Mouse (Mus musculus): ENCODE measurements around the gene Kctd19. TPM values are rescaled to one million over a fixed set of nuclear protein-coding genes. Genes with fewer than 3 reads are reported as not detected.

The Kctd19 gene
- polyA plus RNA-seq, 1 experiment = 187 TPM

DNA sequence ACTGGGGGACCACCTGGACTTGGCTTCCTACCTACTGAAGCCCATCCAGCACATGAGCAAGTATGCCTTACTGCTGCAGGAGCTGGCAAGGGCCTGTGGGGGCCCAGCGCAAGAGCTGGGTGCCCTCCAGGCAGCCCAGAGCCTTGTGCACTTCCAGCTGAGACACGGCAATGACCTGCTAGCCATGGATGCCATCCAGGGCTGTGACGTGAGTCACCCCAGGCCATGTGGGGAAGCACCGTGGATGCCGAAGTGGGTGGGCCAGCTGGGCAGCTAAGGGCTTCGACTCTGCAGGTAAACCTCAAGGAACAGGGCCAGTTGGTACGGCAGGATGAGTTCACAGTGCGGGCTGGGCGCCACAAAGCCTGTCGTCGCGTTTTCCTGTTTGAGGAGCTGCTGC lies 33.0 kb downstream of the Kctd19 start:
- Histone ChIP-seq H3K27me3 (ENCODE audit: control insufficient read depth, insufficient read depth, low read length) (no peaks in the 10 kb centered on the region), H3K27ac (ENCODE audit: control insufficient read depth, insufficient read depth, low read depth, low read length) (no peak overlapping the region), H3K36me3 (ENCODE audit: control insufficient read depth, insufficient read depth, low read length) (no peaks in the 10 kb centered on the region), H3K4me1 (ENCODE audit: control insufficient read depth, insufficient read depth, low read length) (peaks cover 3% of the 10 kb centered on the region; the same call in 1 of the 2 replicates), H3K4me3 (ENCODE audit: control insufficient read depth, low read depth, low read length) (no peak overlapping the region)
- TF ChIP-seq POLR2A (IDR thresholded peaks at IDR 0.05; ENCODE audit: control insufficient read depth, low read depth, low read length) = no peak
- TF ChIP-seq CTCF (IDR thresholded peaks at IDR 0.05; ENCODE audit: control insufficient read depth, insufficient read depth, insufficient replicate concordance, low read depth, low read length) = no peak

GRCm38 (mm10) chr8:105378673-105379072 lies 34.6 kb downstream of the Kctd19 start:
- no peak overlapping the region for H3K27ac ChIP-seq (ENCODE audit: control insufficient read depth, insufficient read depth, low read depth, low read length)
- TF ChIP-seq POLR2A (IDR thresholded peaks at IDR 0.05; ENCODE audit: control insufficient read depth, low read depth, low read length) (no peak), CTCF (IDR thresholded peaks at IDR 0.05; ENCODE audit: control insufficient read depth, insufficient read depth, insufficient replicate concordance, low read depth, low read length) (0 out of 2 replicates have a peak, but pooled peaks have one; percentile 3)
- no peaks in the 10 kb centered on the region for H3K27me3 ChIP-seq (ENCODE audit: control insufficient read depth, insufficient read depth, low read length)
- peaks cover 9% of the 10 kb centered on the region for H3K4me1 ChIP-seq (ENCODE audit: control insufficient read depth, insufficient read depth, low read length)
- H3K36me3 ChIP-seq (ENCODE audit: control insufficient read depth, insufficient read depth, low read length) = no peaks in the 10 kb centered on the region
- no peak overlapping the region for H3K4me3 ChIP-seq (ENCODE audit: control insufficient read depth, low read depth, low read length)

GRCm38 (mm10) chr8:105374513-105374966 lies 38.8 kb downstream of the Kctd19 start:
- Histone ChIP-seq H3K4me1 (ENCODE audit: control insufficient read depth, insufficient read depth, low read length) (peaks cover 9% of the 10 kb centered on the region), H3K36me3 (ENCODE audit: control insufficient read depth, insufficient read depth, low read length) (no peaks in the 10 kb centered on the region), H3K4me3 (ENCODE audit: control insufficient read depth, low read depth, low read length) (peak overlapping the region; percentile 83), H3K27ac (ENCODE audit: control insufficient read depth, insufficient read depth, low read depth, low read length) (peak overlapping the region; percentile 81), H3K27me3 (ENCODE audit: control insufficient read depth, insufficient read depth, low read length) (no peaks in the 10 kb centered on the region)
- TF ChIP-seq CTCF (IDR thresholded peaks at IDR 0.05; ENCODE audit: control insufficient read depth, insufficient read depth, insufficient replicate concordance, low read depth, low read length) (peak; percentile 95), POLR2A (IDR thresholded peaks at IDR 0.05; ENCODE audit: control insufficient read depth, low read depth, low read length) (peak; percentile 64)

- Histone ChIP-seq H3K4me1 (ENCODE audit: control insufficient read depth, insufficient read depth, low read length) (peaks cover 9% of the 10 kb centered on the region), H3K27me3 (ENCODE audit: control insufficient read depth, insufficient read depth, low read length) (no peaks in the 10 kb centered on the region), H3K4me3 (ENCODE audit: control insufficient read depth, low read depth, low read length) (peak within 1 kb of the TSS; percentile 83), H3K27ac (ENCODE audit: control insufficient read depth, insufficient read depth, low read depth, low read length) (no peak within 1 kb of the TSS), H3K36me3 (ENCODE audit: control insufficient read depth, insufficient read depth, low read length) (no peaks in the 10 kb centered on the region)
- TF ChIP-seq CTCF (IDR thresholded peaks at IDR 0.05; ENCODE audit: control insufficient read depth, insufficient read depth, insufficient replicate concordance, low read depth, low read length) (no peak), POLR2A (IDR thresholded peaks at IDR 0.05; ENCODE audit: control insufficient read depth, low read depth, low read length) (no peak)
Measured at GRCm38 (mm10) chr8:105373032-105373431, 40.3 kb downstream of the Kctd19 start, which contains the start of gene Plekhg4. TSS of gene Plekhg4 (plus strand) at chr8:105373274.

- Histone ChIP-seq H3K36me3 (ENCODE audit: control insufficient read depth, insufficient read depth, low read length) (no peaks in the 10 kb centered on the region), H3K27ac (ENCODE audit: control insufficient read depth, insufficient read depth, low read depth, low read length) (no peak overlapping the region), H3K4me1 (ENCODE audit: control insufficient read depth, insufficient read depth, low read length) (peaks cover 9% of the 10 kb centered on the region), H3K4me3 (ENCODE audit: control insufficient read depth, low read depth, low read length) (no peak overlapping the region), H3K27me3 (ENCODE audit: control insufficient read depth, insufficient read depth, low read length) (no peaks in the 10 kb centered on the region)
- no peak for TF ChIP-seq POLR2A (IDR thresholded peaks at IDR 0.05; ENCODE audit: control insufficient read depth, low read depth, low read length)
- no peak for TF ChIP-seq CTCF (IDR thresholded peaks at IDR 0.05; ENCODE audit: control insufficient read depth, insufficient read depth, insufficient replicate concordance, low read depth, low read length)
Measured at GRCm38 (mm10) chr8:105372473-105372872, 40.8 kb downstream of the Kctd19 start.

DNA sequence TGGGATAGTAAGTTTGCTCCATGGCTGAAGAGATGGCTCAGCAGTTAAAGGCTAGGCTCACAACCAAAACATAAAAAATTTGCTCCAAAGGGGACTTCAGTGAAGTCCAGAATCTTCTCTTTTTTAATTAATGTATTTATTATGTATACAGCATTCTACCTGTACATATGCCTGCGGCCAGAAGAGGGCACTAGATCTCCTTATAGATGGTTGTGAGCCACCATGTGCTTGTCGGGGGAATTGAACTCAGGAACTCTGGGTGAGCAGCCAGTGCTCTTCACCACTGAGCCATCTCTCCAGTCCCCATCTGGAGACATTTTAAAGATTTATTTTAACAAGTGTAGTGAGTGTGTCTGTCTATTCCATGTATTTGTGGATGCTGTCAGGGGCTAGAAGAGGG lies 46.2 kb downstream of the Kctd19 start:
- Histone ChIP-seq H3K4me1 (ENCODE audit: control insufficient read depth, insufficient read depth, low read length) (no peaks in the 10 kb centered on the region), H3K27me3 (ENCODE audit: control insufficient read depth, insufficient read depth, low read length) (no peaks in the 10 kb centered on the region), H3K4me3 (ENCODE audit: control insufficient read depth, low read depth, low read length) (no peak overlapping the region), H3K27ac (ENCODE audit: control insufficient read depth, insufficient read depth, low read depth, low read length) (no peak overlapping the region), H3K36me3 (ENCODE audit: control insufficient read depth, insufficient read depth, low read length) (no peaks in the 10 kb centered on the region)
- TF ChIP-seq POLR2A (IDR thresholded peaks at IDR 0.05; ENCODE audit: control insufficient read depth, low read depth, low read length) (no peak), CTCF (IDR thresholded peaks at IDR 0.05; ENCODE audit: control insufficient read depth, insufficient read depth, insufficient replicate concordance, low read depth, low read length) (no peak)

GRCm38 (mm10) chr8:105361751-105362702 lies 51.3 kb downstream of the Kctd19 start:
- H3K4me3 ChIP-seq (ENCODE audit: control insufficient read depth, low read depth, low read length) = no peak overlapping the region
- no peaks in the 10 kb centered on the region for H3K27me3 ChIP-seq (ENCODE audit: control insufficient read depth, insufficient read depth, low read length)
- TF ChIP-seq POLR2A (IDR thresholded peaks at IDR 0.05; ENCODE audit: control insufficient read depth, low read depth, low read length) (no peak), CTCF (IDR thresholded peaks at IDR 0.05; ENCODE audit: control insufficient read depth, insufficient read depth, insufficient replicate concordance, low read depth, low read length) (no peak)
- H3K36me3 ChIP-seq (ENCODE audit: control insufficient read depth, insufficient read depth, low read length) = no peaks in the 10 kb centered on the region
- no peak overlapping the region for H3K27ac ChIP-seq (ENCODE audit: control insufficient read depth, insufficient read depth, low read depth, low read length)
- peaks cover 2% of the 10 kb centered on the region; the same call in 1 of the 2 replicates for H3K4me1 ChIP-seq (ENCODE audit: control insufficient read depth, insufficient read depth, low read length)

Data from testis, adult 2 months (tissue).